Mouse (Mus musculus): ENCODE results near the gene Vsig10. TPM values are rescaled to one million over a fixed set of nuclear protein-coding genes. Genes with fewer than 3 reads are reported as not detected.

Gene Vsig10
- total RNA-seq, 2 experiments from 2014 or later: 4.1 to 5.0 TPM

- no peak for DNase-seq
- intact Hi-C loops (cut with DNase I): no loop called here
These were observed 29.0 kb downstream of the Vsig10 start for GRCm38 (mm10) chr5:117347838-117348237.

- DNase-seq: peak; percentile 42 to 50
- intact Hi-C loops (cut with DNase I): no loop called here
These were observed 29.4 kb downstream of the Vsig10 start for GRCm38 (mm10) chr5:117348279-117348678.

- DNase-seq: no peak
- intact Hi-C loops (cut with DNase I): no loop called here
These were observed 35.2 kb downstream of the Vsig10 start for GRCm38 (mm10) chr5:117354121-117354520.

GRCm38 (mm10) chr5:117355648-117356303, 36.9 kb downstream of the Vsig10 start:
- DNase-seq: no peak
- intact Hi-C loops (cut with DNase I): loop anchor here (2.0 kb wide), 1 partner anchor 37 kb away; the partner anchor contains the start of gene Vsig10

GRCm38 (mm10) chr5:117356365-117357128, 37.7 kb downstream of the Vsig10 start:
- intact Hi-C loops (cut with DNase I): loop anchor here (2.0 kb wide), 1 partner anchor 38 kb away; the partner anchor contains the start of gene Vsig10
- peak; percentile 46 to 49 for DNase-seq

- peak; percentile 71 to 82 for DNase-seq
- intact Hi-C loops (cut with DNase I): loop anchor here (2.0 kb wide), 1 partner anchor 38 kb away; the partner anchor contains the start of gene Vsig10
These were observed 38.2 kb downstream of the Vsig10 start, which contains the start of gene Wsb2 for GRCm38 (mm10) chr5:117357129-117357477. Wsb2 (plus strand) TSS chr5:117357304.

GRCm38 (mm10) chr5:117357478-117358247, 38.8 kb downstream of the Vsig10 start:
- DNase-seq: peak; percentile 27 to 57
- intact Hi-C loops (cut with DNase I): loop anchor here (2.0 kb wide), 1 partner anchor 39 kb away; the partner anchor contains the start of gene Vsig10

GRCm38 (mm10) chr5:117358248-117358630, 39.4 kb downstream of the Vsig10 start:
- DNase-seq: no peak
- intact Hi-C loops (cut with DNase I): no loop called here

GRCm38 (mm10) chr5:117358725-117359124, 39.8 kb downstream of the Vsig10 start:
- peak; percentile 50 to 51 for DNase-seq
- intact Hi-C loops (cut with DNase I): no loop called here

- intact Hi-C loops (cut with DNase I): no loop called here
- DNase-seq: no peak
These were observed 40.8 kb downstream of the Vsig10 start for GRCm38 (mm10) chr5:117359497-117360227.

- no peak for DNase-seq
- intact Hi-C loops (cut with DNase I): no loop called here
These were observed 41.3 kb downstream of the Vsig10 start for GRCm38 (mm10) chr5:117360228-117360515.

- intact Hi-C loops (cut with DNase I): no loop called here
These were observed 42.0 kb downstream of the Vsig10 start for GRCm38 (mm10) chr5:117360631-117361541.

GRCm38 (mm10) chr5:117361590-117361989, 42.7 kb downstream of the Vsig10 start:
- intact Hi-C loops (cut with DNase I): no loop called here
- no peak for DNase-seq

More at GRCm38 (mm10) chr5:117360631-117361541, 42.0 kb downstream of the Vsig10 start:
- no peak for DNase-seq

- intact Hi-C loops (cut with DNase I): no loop called here
- peak in 1 of 2 experiments; percentile 11 for DNase-seq
These were observed 44.3 kb downstream of the Vsig10 start for GRCm38 (mm10) chr5:117363066-117363782.

- intact Hi-C loops (cut with DNase I): no loop called here
- no peak for DNase-seq
These were observed 45.9 kb downstream of the Vsig10 start for GRCm38 (mm10) chr5:117364821-117365220.

- no peak for DNase-seq
- intact Hi-C loops (cut with DNase I): no loop called here
These were observed 47.1 kb downstream of the Vsig10 start for GRCm38 (mm10) chr5:117365904-117366561.

GRCm38 (mm10) chr5:117367206-117367605, 48.3 kb downstream of the Vsig10 start:
- DNase-seq: no peak
- intact Hi-C loops (cut with DNase I): no loop called here

GRCm38 (mm10) chr5:117370592-117370991, 51.7 kb downstream of the Vsig10 start:
- DNase-seq: no peak
- intact Hi-C loops (cut with DNase I): no loop called here
